Mouse (Mus musculus) ES-CJ7 (cell line): ENCODE data around the gene Prpf3.
"Not testable (repeated sequence)": the region's sequence is repeated elsewhere in the genome, so short reads cannot be mapped to it uniquely, and the experiment has no call there.

ENCODE experiments used
- DNase-seq: peaks from one replicate; pipeline ENCODE4 v3.0.0; 2011; ENCODE audit warnings: low read depth, low spot score

Gene Prpf3

DNA sequence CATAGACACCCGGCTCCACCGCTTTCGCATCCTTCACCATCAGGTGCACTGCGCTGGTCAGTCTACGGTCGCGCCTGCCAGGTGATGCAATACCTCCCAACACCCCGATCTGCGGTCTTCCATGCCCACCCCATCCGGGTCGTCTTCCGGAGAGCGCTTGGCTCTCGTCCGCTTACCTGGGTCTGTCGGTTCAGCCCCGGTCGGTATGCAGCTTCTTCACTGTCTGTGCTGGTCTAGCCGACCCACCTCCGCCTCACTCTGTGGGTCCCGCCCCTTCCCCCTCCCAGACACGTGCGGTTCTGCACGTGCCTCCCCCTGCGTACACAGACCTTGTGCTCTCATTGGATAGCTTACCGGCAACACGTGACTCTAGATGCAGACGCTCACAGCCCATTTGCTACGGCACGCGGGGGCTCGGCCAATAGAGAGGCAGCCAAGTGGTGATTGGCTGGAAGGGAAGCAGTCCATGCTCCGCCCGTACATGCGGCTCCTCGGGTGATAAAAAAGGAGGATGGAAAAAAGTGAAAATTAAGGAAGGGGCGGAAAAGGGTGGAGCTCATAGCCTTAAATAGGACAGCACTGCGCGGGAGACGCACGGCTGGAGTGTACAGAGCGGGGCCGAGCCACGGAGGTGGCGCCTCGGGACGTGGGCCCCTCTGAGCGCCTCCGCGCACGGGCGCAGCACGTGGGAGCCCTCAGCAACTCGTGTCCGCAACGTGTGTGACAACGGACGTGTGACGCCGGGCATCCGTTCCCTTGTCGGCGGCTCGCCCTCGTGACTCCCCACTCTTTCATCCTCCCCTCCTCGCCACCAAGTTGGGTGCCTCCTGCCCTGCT, 26.5 kb upstream of the Prpf3 start, which contains the start of gene Ciart:
Gene Ciart (minus strand): TSS at position 273 of the 837 bp plus-strand sequence.
- DNase-seq = peak; percentile 100

- DNase-seq = no peak
Measured at GRCm38 (mm10) chr3:95879063-95879462, 23.4 kb upstream of the Prpf3 start.

DNA sequence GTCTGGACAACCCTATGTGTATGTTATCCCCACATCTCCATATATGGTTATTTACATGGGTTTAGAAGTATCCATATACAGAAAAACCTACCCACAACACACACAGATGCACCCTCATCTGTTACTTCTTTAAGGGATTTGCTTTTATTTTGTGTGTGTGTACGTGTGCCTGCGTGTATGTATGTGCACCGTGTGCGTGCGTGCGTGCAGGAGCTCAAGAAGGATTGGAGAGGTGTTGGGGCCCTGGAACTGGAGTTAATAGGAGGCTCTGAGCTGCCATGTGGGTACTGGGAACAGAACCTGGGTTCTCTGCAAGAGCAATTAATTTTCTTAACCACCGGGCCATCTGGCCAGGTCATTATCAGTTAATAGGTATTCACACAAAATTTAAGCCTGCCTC, 16.4 kb upstream of the Prpf3 start:
- DNase-seq = no peak

- DNase-seq = peak; percentile 93
Measured at GRCm38 (mm10) chr3:95871392-95871867, 15.7 kb upstream of the Prpf3 start, which contains the start of gene Mrps21. Gene Mrps21 (minus strand): TSS chr3:95871519.

- DNase-seq = no peak
Measured at GRCm38 (mm10) chr3:95870976-95871375, 15.3 kb upstream of the Prpf3 start.

- no peak for DNase-seq
Measured at GRCm38 (mm10) chr3:95867408-95867807, 11.7 kb upstream of the Prpf3 start.

GRCm38 (mm10) chr3:95866071-95866470, 10.4 kb upstream of the Prpf3 start:
- no peak for DNase-seq

DNA sequence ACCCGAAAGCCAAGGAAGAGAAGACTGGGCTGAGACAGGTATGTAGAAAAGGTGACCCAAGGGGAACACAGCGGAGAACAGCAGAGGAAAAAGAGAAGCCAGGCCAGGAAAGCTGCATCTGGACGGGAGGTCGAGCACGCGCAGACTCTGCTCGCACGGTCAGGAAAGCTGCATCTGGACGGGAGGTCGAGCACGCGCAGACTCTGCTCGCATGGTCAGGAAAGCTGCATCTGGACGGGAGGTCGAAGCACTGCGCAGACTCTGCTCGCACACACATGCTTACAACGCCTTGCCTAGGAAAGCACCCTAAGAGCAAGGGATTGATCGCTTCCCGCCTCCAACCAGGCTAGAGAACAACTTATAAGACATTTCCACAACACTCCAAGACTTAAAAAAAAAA, 9.9 kb upstream of the Prpf3 start:
- peak; percentile 45 for DNase-seq

DNA sequence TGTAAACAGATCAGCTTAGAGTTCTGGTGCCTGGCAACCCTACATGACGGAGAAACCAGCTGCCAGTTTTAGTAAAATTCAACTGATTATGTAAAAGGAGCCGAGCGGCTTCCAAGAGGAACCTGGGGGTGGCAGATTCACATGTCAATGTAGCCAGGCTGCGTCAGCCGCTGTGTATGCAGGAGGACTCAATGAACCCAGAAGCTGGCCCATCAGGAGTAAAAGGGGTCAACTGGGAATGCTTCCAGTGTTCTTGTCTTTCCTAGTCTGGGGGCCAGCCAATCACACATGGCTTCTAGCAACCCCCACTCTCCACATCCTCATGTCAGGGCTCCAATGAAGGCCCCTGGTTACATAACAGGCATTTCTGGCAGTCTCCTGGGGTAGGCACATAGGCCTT, 9.4 kb upstream of the Prpf3 start:
- DNase-seq = no peak

DNA sequence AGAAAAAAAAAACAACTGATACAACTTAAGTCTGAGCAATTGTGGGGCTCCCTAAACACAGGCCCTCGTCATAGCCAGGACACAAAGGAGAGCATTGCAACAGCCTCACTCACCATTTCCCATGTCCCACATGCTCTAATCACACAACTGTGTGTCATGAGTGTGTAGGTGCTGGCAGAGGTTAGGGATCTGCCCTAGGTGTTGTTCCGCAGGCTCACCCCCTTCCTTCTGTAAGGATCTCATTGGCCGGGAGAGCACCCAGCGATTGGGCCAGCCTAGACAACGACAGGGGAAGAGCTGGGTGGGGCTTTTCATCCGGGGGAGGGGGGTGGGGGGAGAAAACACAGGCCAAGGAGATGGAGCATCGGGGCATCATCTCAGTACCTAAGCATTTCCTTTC, 7.9 kb upstream of the Prpf3 start:
- DNase-seq = no peak

DNA sequence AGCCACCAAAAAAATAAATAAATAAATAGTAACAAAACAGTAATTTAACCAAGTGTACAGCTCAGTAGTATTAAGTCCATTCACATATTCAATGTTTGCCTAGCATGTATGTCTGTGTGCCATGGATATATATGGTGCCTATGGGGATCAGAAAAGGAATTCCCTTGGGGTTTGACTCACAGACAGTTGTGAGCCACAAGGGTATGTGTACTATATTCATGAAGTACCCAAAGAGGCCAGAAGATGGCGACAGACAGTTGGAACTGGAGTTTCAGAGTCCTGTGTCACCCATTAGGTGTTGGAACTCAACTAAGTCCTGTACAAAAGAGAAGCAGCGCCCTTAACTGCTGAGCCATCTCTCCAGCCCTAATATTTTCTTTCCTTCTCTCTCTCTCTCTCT, 6.1 kb upstream of the Prpf3 start:
- peak; percentile 92 for DNase-seq

GRCm38 (mm10) chr3:95861216-95861615, 5.5 kb upstream of the Prpf3 start:
- DNase-seq = peak; percentile 58

- DNase-seq = peak; percentile 46
Measured at GRCm38 (mm10) chr3:95860323-95860722, 4.6 kb upstream of the Prpf3 start.

GRCm38 (mm10) chr3:95858278-95858677, 2.6 kb upstream of the Prpf3 start:
- not testable (repeated sequence) for DNase-seq

- DNase-seq = not testable (repeated sequence)
Measured at GRCm38 (mm10) chr3:95857050-95857449, 1.4 kb upstream of the Prpf3 start.

DNA sequence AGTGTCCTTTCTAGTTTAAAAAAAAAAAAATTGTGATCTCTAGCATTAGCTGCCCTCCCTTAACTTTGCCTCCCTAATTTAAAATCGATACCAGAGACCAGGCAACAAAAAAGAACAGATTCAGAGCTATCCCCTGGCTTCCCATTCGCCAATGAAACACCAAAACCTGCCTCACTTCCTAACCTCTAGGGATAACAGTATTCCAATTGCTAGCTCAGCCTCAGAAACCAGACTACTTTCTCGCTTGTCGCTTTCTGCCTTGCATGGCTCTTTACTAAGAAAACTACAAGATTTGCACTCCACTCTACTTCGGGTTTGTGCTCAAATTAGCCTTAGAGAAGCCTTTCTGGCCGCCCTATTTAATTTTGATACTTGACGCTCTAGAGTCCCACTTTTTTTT, 430 bp upstream of the Prpf3 start:
- no peak for DNase-seq

GRCm38 (mm10) chr3:95851317-95851716, 4.4 kb downstream of the Prpf3 start:
- no peak for DNase-seq

- DNase-seq = no peak
Measured at GRCm38 (mm10) chr3:95850611-95851010, 5.1 kb downstream of the Prpf3 start.

- DNase-seq = peak; percentile 43
Measured at GRCm38 (mm10) chr3:95842503-95843214, 13.0 kb downstream of the Prpf3 start.

DNA sequence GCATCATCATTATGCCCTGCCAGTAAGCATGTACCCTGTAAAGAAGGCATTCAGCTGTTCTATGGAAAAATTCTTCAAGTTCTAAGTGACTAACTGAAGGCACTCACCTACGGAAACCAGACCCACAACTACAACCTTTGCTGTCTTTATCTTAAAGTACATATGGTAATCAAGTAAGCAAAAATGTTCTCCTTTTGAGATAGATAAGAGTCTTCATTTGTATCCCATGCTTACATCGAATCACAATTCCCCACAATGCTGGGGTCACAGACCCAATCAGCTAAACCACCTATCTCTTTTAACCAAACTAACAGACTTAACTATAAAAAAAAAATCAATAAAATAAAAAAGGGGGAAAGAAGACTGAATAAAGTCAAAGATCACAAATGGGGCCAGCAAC, 16.4 kb downstream of the Prpf3 start:
- DNase-seq = no peak

DNA sequence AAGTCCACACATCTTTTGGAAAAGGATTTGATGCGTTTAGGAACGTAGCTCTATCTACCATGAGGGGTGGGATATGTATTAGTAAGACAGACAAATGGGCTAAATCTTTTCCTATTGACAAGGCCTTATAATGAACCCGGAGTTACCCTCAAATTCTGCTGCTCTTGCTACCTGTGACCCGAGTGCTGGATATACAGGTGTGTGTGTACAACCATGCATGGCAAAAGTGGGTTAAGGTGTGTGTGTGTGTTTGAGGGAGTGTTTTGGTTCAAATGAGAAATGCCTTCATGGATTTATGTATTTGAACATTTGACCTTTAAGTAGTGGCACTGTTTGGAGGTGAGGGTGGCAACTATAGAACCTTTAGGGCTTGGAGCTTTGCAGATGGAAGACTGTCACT, 26.6 kb downstream of the Prpf3 start:
- no peak for DNase-seq

- no peak for DNase-seq
Measured at GRCm38 (mm10) chr3:95826275-95826674, 29.4 kb downstream of the Prpf3 start.
